Mouse (Mus musculus): ENCODE data around the gene Tet3. TPM values are rescaled to one million over a fixed set of nuclear protein-coding genes. Genes with fewer than 3 reads are reported as not detected.
"Not testable (repeated sequence)": the region's sequence is repeated elsewhere in the genome, so short reads cannot be mapped to it uniquely, and the experiment has no call there.

Tet3 gene
- polyA plus RNA-seq, 1 experiment from 2014 or later: 45.1 TPM

GRCm38 (mm10) chr6:83357436-83357835, 101.4 kb downstream of the Tet3 start:
- H3K4me3 ChIP-seq: no peak overlapping the region
- WGBS: 91% methylated on average over 10 of the region's 10 CpGs
- H3K9me3 ChIP-seq (replicated peaks): no peaks in the 10 kb centered on the region
- peaks cover 93% of the 10 kb centered on the region for H3K36me3 ChIP-seq
- no peaks in the 10 kb centered on the region for H3K4me1 ChIP-seq
- no peaks in the 10 kb centered on the region for H3K27me3 ChIP-seq (ENCODE audit: low read depth, poor library complexity, severe bottlenecking)
- DNase-seq (ENCODE audit: low spot score): no peak
- no peak overlapping the region for H3K27ac ChIP-seq (replicated peaks)

GRCm38 (mm10) chr6:83356569-83357138, 102.2 kb downstream of the Tet3 start:
- no peak overlapping the region for H3K4me3 ChIP-seq
- no peaks in the 10 kb centered on the region for H3K9me3 ChIP-seq (replicated peaks)
- 0 out of 2 replicates have a peak, but pooled peaks cover 2% of the 10 kb centered on the region for H3K4me1 ChIP-seq
- peak; percentile 82 for DNase-seq (ENCODE audit: low spot score)
- 25% methylated on average over 7 of the region's 7 CpGs for WGBS
- no peak overlapping the region for H3K27ac ChIP-seq (replicated peaks)
- peaks cover 91% of the 10 kb centered on the region for H3K36me3 ChIP-seq
- no peaks in the 10 kb centered on the region for H3K27me3 ChIP-seq (ENCODE audit: low read depth, poor library complexity, severe bottlenecking)

- H3K27ac ChIP-seq (replicated peaks): no peak overlapping the region
- no peak overlapping the region for H3K4me3 ChIP-seq
- DNase-seq (ENCODE audit: low spot score): no peak
- 89% methylated on average over 9 of the region's 9 CpGs for WGBS
- no peaks in the 10 kb centered on the region for H3K9me3 ChIP-seq (replicated peaks)
- H3K4me1 ChIP-seq: peaks cover 15% of the 10 kb centered on the region
- peaks cover 79% of the 10 kb centered on the region for H3K36me3 ChIP-seq
- H3K27me3 ChIP-seq (ENCODE audit: low read depth, poor library complexity, severe bottlenecking): no peaks in the 10 kb centered on the region
Measured at GRCm38 (mm10) chr6:83354856-83355781, 103.8 kb downstream of the Tet3 start.

- Histone ChIP-seq H3K4me3 (no peak overlapping the region), H3K27ac (replicated peaks) (no peak overlapping the region), H3K36me3 (peaks cover 56% of the 10 kb centered on the region), H3K9me3 (replicated peaks) (no peaks in the 10 kb centered on the region), H3K4me1 (peaks cover 30% of the 10 kb centered on the region), H3K27me3 (ENCODE audit: low read depth, poor library complexity, severe bottlenecking) (no peaks in the 10 kb centered on the region)
- 97% methylated on average over 24 of the region's 24 CpGs for WGBS
- no peak for DNase-seq (ENCODE audit: low spot score)
Measured at GRCm38 (mm10) chr6:83352666-83353410, 106.0 kb downstream of the Tet3 start.

GRCm38 (mm10) chr6:83351490-83352160, 107.3 kb downstream of the Tet3 start:
- WGBS: 86% methylated on average over 7 of the region's 7 CpGs
- Histone ChIP-seq H3K27me3 (ENCODE audit: low read depth, poor library complexity, severe bottlenecking) (no peaks in the 10 kb centered on the region), H3K9me3 (replicated peaks) (no peaks in the 10 kb centered on the region), H3K4me3 (no peak overlapping the region), H3K36me3 (peaks cover 45% of the 10 kb centered on the region), H3K27ac (replicated peaks) (no peak overlapping the region), H3K4me1 (peaks cover 30% of the 10 kb centered on the region)
- DNase-seq (ENCODE audit: low spot score): no peak

GRCm38 (mm10) chr6:83350851-83351405, 108.0 kb downstream of the Tet3 start:
- no peak for DNase-seq (ENCODE audit: low spot score)
- peaks cover 40% of the 10 kb centered on the region for H3K36me3 ChIP-seq
- no peaks in the 10 kb centered on the region for H3K9me3 ChIP-seq (replicated peaks)
- 89% methylated on average over 16 of the region's 16 CpGs for WGBS
- peak overlapping the region; percentile 94; the same call in 1 of the 2 replicates for H3K4me3 ChIP-seq
- no peak overlapping the region; the same call in 1 of the 2 replicates for H3K27ac ChIP-seq (replicated peaks)
- no peaks in the 10 kb centered on the region for H3K27me3 ChIP-seq (ENCODE audit: low read depth, poor library complexity, severe bottlenecking)
- peaks cover 30% of the 10 kb centered on the region for H3K4me1 ChIP-seq

- peaks cover 32% of the 10 kb centered on the region for H3K36me3 ChIP-seq
- H3K27me3 ChIP-seq (ENCODE audit: low read depth, poor library complexity, severe bottlenecking): no peaks in the 10 kb centered on the region
- H3K9me3 ChIP-seq (replicated peaks): no peaks in the 10 kb centered on the region
- H3K4me3 ChIP-seq: peak overlapping the region; percentile 94
- DNase-seq (ENCODE audit: low spot score): no peak
- peaks cover 30% of the 10 kb centered on the region for H3K4me1 ChIP-seq
- 87% methylated on average over 7 of the region's 7 CpGs for WGBS
- peak overlapping the region; percentile 95 for H3K27ac ChIP-seq (replicated peaks)
Measured at GRCm38 (mm10) chr6:83350172-83350571, 108.7 kb downstream of the Tet3 start.

- H3K36me3 ChIP-seq: peaks cover 25% of the 10 kb centered on the region
- H3K27ac ChIP-seq (replicated peaks): peak overlapping the region; percentile 95
- peak; percentile 90 for DNase-seq (ENCODE audit: low spot score)
- no peaks in the 10 kb centered on the region for H3K9me3 ChIP-seq (replicated peaks)
- under 1% methylated on average over 53 of the region's 53 CpGs for WGBS
- H3K4me1 ChIP-seq: peaks cover 30% of the 10 kb centered on the region
- peak overlapping the region; percentile 94 for H3K4me3 ChIP-seq
- H3K27me3 ChIP-seq (ENCODE audit: low read depth, poor library complexity, severe bottlenecking): no peaks in the 10 kb centered on the region
Measured at GRCm38 (mm10) chr6:83349274-83349958, 109.5 kb downstream of the Tet3 start.

GRCm38 (mm10) chr6:83348873-83349272, 110.0 kb downstream of the Tet3 start, which contains the start of gene Bola3:
Gene Bola3, plus strand, starts transcription at chr6:83349147.
- no peaks in the 10 kb centered on the region for H3K27me3 ChIP-seq (ENCODE audit: low read depth, poor library complexity, severe bottlenecking)
- H3K4me1 ChIP-seq: peaks cover 30% of the 10 kb centered on the region
- H3K9me3 ChIP-seq (replicated peaks): no peaks in the 10 kb centered on the region
- peaks cover 22% of the 10 kb centered on the region for H3K36me3 ChIP-seq
- DNase-seq (ENCODE audit: low spot score): no peak
- 37% methylated on average over 6 of the region's 6 CpGs for WGBS
- peak within 1 kb of the TSS; percentile 94 for H3K4me3 ChIP-seq
- H3K27ac ChIP-seq (replicated peaks): peak within 1 kb of the TSS; percentile 95

GRCm38 (mm10) chr6:83347916-83348315, 111.0 kb downstream of the Tet3 start:
- H3K27ac ChIP-seq (replicated peaks): no peak overlapping the region
- DNase-seq (ENCODE audit: low spot score): no peak
- 87% methylated on average over 3 of the region's 3 CpGs for WGBS
- H3K4me3 ChIP-seq: no peak overlapping the region
- H3K27me3 ChIP-seq (ENCODE audit: low read depth, poor library complexity, severe bottlenecking): no peaks in the 10 kb centered on the region
- peaks cover 20% of the 10 kb centered on the region for H3K36me3 ChIP-seq
- peaks cover 30% of the 10 kb centered on the region for H3K4me1 ChIP-seq
- H3K9me3 ChIP-seq (replicated peaks): no peaks in the 10 kb centered on the region

- 94% methylated on average over 8 of the region's 8 CpGs for WGBS
- not testable (repeated sequence) for H3K27ac ChIP-seq (replicated peaks); H3K9me3 ChIP-seq (replicated peaks); DNase-seq (ENCODE audit: low spot score); H3K4me3 ChIP-seq; H3K27me3 ChIP-seq (ENCODE audit: low read depth, poor library complexity, severe bottlenecking)
- Histone ChIP-seq H3K36me3 (peaks cover 37% of the 10 kb centered on the region), H3K4me1 (peaks cover 17% of the 10 kb centered on the region)
Measured at GRCm38 (mm10) chr6:83345285-83345684, 113.6 kb downstream of the Tet3 start.

Measured in midbrain, embryonic 10.5 days (tissue).